26 mouse cellular contexts compared by ENCODE assay signal in genomic region chr17:84070596-84070995, GRCm38 (mm10).
DNase-seq lines count a peak whose midpoint lies in the region; ATAC-seq and TF ChIP-seq lines count a peak whose summit lies in the region.
"Had no signal": no experiment of that assay in that cellular context is flagged by ENCODE, and none has a peak within 500 bp of the region (broad histone marks: within the 10 kb centered on the region; RNA-seq: fewer than 3 reads in every experiment).

No protein-coding gene starts in this region.

- ATAC-seq in forebrain, embryonic 12.5 days (ENCODE audit: low FRiP score): no peak
- no peak for ATAC-seq in kidney, postnatal 0 days (replicated peaks; ENCODE audit: low FRiP score, low read depth)
- ATAC-seq: CD4-positive, CD25-positive, alpha-beta regulatory T cell, adult 4 months; forebrain, embryonic 16.5 days; hindbrain, embryonic 16.5 days; intestine, embryonic 15.5 days had no signal

- H3ac ChIP-seq in C2C12 (ENCODE audit: control insufficient read depth, insufficient read length, low read depth): no peak overlapping the region
- H3ac ChIP-seq in myocyte (ENCODE audit: control insufficient read depth, insufficient read length): no peak overlapping the region

- peak overlapping the region; percentile 3; the same call in 1 of the 2 replicates for H3K27ac ChIP-seq in forebrain, embryonic 10.5 days
- no peak overlapping the region for H3K27ac ChIP-seq in forebrain, embryonic 12.5 days
- no peak overlapping the region for H3K27ac ChIP-seq in kidney, postnatal 0 days
- H3K27ac ChIP-seq: embryonic facial prominence, embryonic 10.5 days; embryonic facial prominence, embryonic 15.5 days; heart, embryonic 10.5 days; heart, embryonic 15.5 days; intestine, embryonic 15.5 days; limb, embryonic 12.5 days; lung, embryonic 15.5 days; midbrain, embryonic 12.5 days had no signal

- H3K79me2 ChIP-seq in C2C12 (ENCODE audit: control insufficient read depth, insufficient read depth) (no peaks in the 10 kb centered on the region), myocyte (ENCODE audit: control insufficient read depth, insufficient read depth) (no peaks in the 10 kb centered on the region)

- intact Hi-C loops in left cerebral cortex, postnatal 25 days (cut with DNase I): no loop called here

- no peak overlapping the region for H3K4me2 ChIP-seq in forebrain, embryonic 12.5 days
- no peak overlapping the region for H3K4me2 ChIP-seq in kidney, postnatal 0 days (ENCODE audit: low read length)
- H3K4me2 ChIP-seq in myocyte (ENCODE audit: low read depth): no peak overlapping the region
- H3K4me2 ChIP-seq: embryonic facial prominence, embryonic 15.5 days; heart, embryonic 15.5 days; intestine, embryonic 15.5 days; limb, embryonic 12.5 days; liver, embryonic 11.5 days; lung, embryonic 15.5 days; midbrain, embryonic 12.5 days had no signal

- peaks cover 5% of the 10 kb centered on the region; the same call in 1 of the 2 replicates for H3K27me3 ChIP-seq in forebrain, embryonic 10.5 days (ENCODE audit: poor library complexity, severe bottlenecking)
- H3K27me3 ChIP-seq in forebrain, embryonic 12.5 days: 0 out of 2 replicates have a peak, but pooled peaks cover 4% of the 10 kb centered on the region
- H3K27me3 ChIP-seq in kidney, postnatal 0 days (ENCODE audit: insufficient read depth, low read length): no peaks in the 10 kb centered on the region
- no peaks in the 10 kb centered on the region for H3K27me3 ChIP-seq in C2C12 (ENCODE audit: control insufficient read depth, insufficient read depth, insufficient read length)
- no peaks in the 10 kb centered on the region for H3K27me3 ChIP-seq in myocyte (ENCODE audit: control insufficient read depth, insufficient read depth, insufficient read length)
- H3K27me3 ChIP-seq: embryonic facial prominence, embryonic 15.5 days; heart, embryonic 15.5 days; intestine, embryonic 15.5 days; limb, embryonic 12.5 days; lung, embryonic 15.5 days; midbrain, embryonic 12.5 days had no signal

- 94% methylated on average over 3 of the region's 3 CpGs for WGBS in forebrain, embryonic 10.5 days
- 88% methylated on average over 3 of the region's 3 CpGs for WGBS in forebrain, embryonic 12.5 days
- 44% methylated on average over 3 of the region's 3 CpGs for WGBS in kidney, postnatal 0 days

- no peaks in the 10 kb centered on the region for H3K79me3 ChIP-seq in C2C12 (ENCODE audit: low read depth)

- TF ChIP-seq CTCF in kidney, postnatal 0 days (IDR thresholded peaks at IDR 0.05; ENCODE audit: low read depth): no peak
- no peak for TF ChIP-seq CTCF in C2C12 (IDR thresholded peaks at IDR 0.05; ENCODE audit: control insufficient read depth, insufficient read depth, insufficient read length)

- peaks cover 11% of the 10 kb centered on the region; the same call in 1 of the 2 replicates for H3K9me3 ChIP-seq in forebrain, embryonic 10.5 days
- 0 out of 2 replicates have a peak, but pooled peaks cover 4% of the 10 kb centered on the region for H3K9me3 ChIP-seq in forebrain, embryonic 12.5 days
- H3K9me3 ChIP-seq in kidney, postnatal 0 days (replicated peaks; ENCODE audit: low read length): no peaks in the 10 kb centered on the region
- H3K9me3 ChIP-seq: embryonic facial prominence, embryonic 15.5 days; heart, embryonic 10.5 days; heart, embryonic 15.5 days; intestine, embryonic 15.5 days; lung, embryonic 15.5 days had no signal

- no peak for TF ChIP-seq POLR2A in myocyte (IDR thresholded peaks at IDR 0.05; ENCODE audit: insufficient read length, low read depth)

- H3K4me3 ChIP-seq in forebrain, embryonic 10.5 days: no peak overlapping the region
- no peak overlapping the region for H3K4me3 ChIP-seq in forebrain, embryonic 12.5 days (replicated peaks)
- no peak overlapping the region for H3K4me3 ChIP-seq in kidney, postnatal 0 days (replicated peaks; ENCODE audit: low read depth, low read length)
- H3K4me3 ChIP-seq in C2C12 (ENCODE audit: insufficient read depth, poor library complexity, severe bottlenecking) (no peak overlapping the region), myocyte (no peak overlapping the region)
- H3K4me3 ChIP-seq: embryonic facial prominence, embryonic 10.5 days; embryonic facial prominence, embryonic 15.5 days; heart, embryonic 10.5 days; heart, embryonic 15.5 days; intestine, embryonic 15.5 days; limb, embryonic 12.5 days; lung, embryonic 15.5 days; midbrain, embryonic 12.5 days had no signal

- H3K4me1 ChIP-seq in forebrain, embryonic 10.5 days: peaks cover 43% of the 10 kb centered on the region
- peaks cover 11% of the 10 kb centered on the region for H3K4me1 ChIP-seq in forebrain, embryonic 12.5 days
- H3K4me1 ChIP-seq in kidney, postnatal 0 days (replicated peaks; ENCODE audit: insufficient read depth, low read length): peaks cover 13% of the 10 kb centered on the region; the same call in 1 of the 2 replicates

- DNase-seq in forebrain, embryonic 10.5 days (ENCODE audit: extremely low spot score, low spot score): no peak
- DNase-seq in kidney, postnatal 0 days (ENCODE audit: low spot score): peak; percentile 68
- no peak for DNase-seq in kidney, adult 18-20 months
- DNase-seq in left cerebral cortex, postnatal 25 days (ENCODE audit: low spot score in 2 of 2): no peak
- DNase-seq: adrenal gland, adult 2 months; adrenal gland, postnatal 36 days; cerebellum, adult 8-10 months; cerebellum, postnatal 25 days; gastrocnemius, postnatal 10 days; kidney, adult 9 months; kidney, postnatal 4 days had no signal

- no peak overlapping the region for H3K9ac ChIP-seq in forebrain, embryonic 12.5 days
- H3K9ac ChIP-seq in kidney, postnatal 0 days (ENCODE audit: low read depth, low read length): no peak overlapping the region
- H3K9ac ChIP-seq: embryonic facial prominence, embryonic 15.5 days; heart, embryonic 15.5 days; intestine, embryonic 15.5 days; limb, embryonic 12.5 days; lung, embryonic 15.5 days; midbrain, embryonic 12.5 days had no signal

- no peaks in the 10 kb centered on the region for H3K36me3 ChIP-seq in forebrain, embryonic 10.5 days (replicated peaks)
- H3K36me3 ChIP-seq in forebrain, embryonic 12.5 days (replicated peaks): no peaks in the 10 kb centered on the region
- no peaks in the 10 kb centered on the region for H3K36me3 ChIP-seq in kidney, postnatal 0 days (ENCODE audit: insufficient read depth, low read length)
- H3K36me3 ChIP-seq in C2C12 (ENCODE audit: control insufficient read depth, insufficient read depth) (no peaks in the 10 kb centered on the region), myocyte (ENCODE audit: control insufficient read depth, insufficient read depth) (no peaks in the 10 kb centered on the region)
- H3K36me3 ChIP-seq: embryonic facial prominence, embryonic 15.5 days; heart, embryonic 10.5 days; heart, embryonic 15.5 days; intestine, embryonic 15.5 days; limb, embryonic 12.5 days; lung, embryonic 15.5 days; midbrain, embryonic 12.5 days had no signal

TF ChIP-seq in C2C12, 6 proteins besides CTCF, POLR2A, EP300 and RAD21:
- TF ChIP-seq MAX (IDR thresholded peaks at IDR 0.05): peak; percentile 53
- peak; percentile 36 for TF ChIP-seq CEBPB (IDR thresholded peaks at IDR 0.05; ENCODE audit: low read depth)
- TF ChIP-seq USF1 (IDR thresholded peaks at IDR 0.05; ENCODE audit: low read depth): no peak
- no peak for TF ChIP-seq MYOD1 (IDR thresholded peaks at IDR 0.05; ENCODE audit: control insufficient read depth, insufficient read length, low read depth)
- TF ChIP-seq FOSL1 (IDR thresholded peaks at IDR 0.05; ENCODE audit: insufficient read depth, low read length, poor library complexity, severe bottlenecking): peak; percentile 96

TF ChIP-seq in myocyte, 11 proteins besides CTCF, POLR2A, EP300 and RAD21:
- no peak for TF ChIP-seq POLR2AphosphoS2 (IDR thresholded peaks at IDR 0.05; ENCODE audit: insufficient read length, low read depth)
- no peak for TF ChIP-seq TCF3 (IDR thresholded peaks at IDR 0.05; ENCODE audit: insufficient read length, low read depth)
- TF ChIP-seq CEBPB (IDR thresholded peaks at IDR 0.05; ENCODE audit: insufficient read depth, poor library complexity, severe bottlenecking): 0 out of 2 replicates have a peak, but pooled peaks have one; percentile 36
TF ChIP-seq in myocyte: peak in this region for 1.
